Mouse (Mus musculus): ENCODE measurements at regions not wholly inside any gene's neighbourhood (a gene's known extent, or its start where the extent isn't known, plus 50 kb on each side); places are given as distances from the start of the nearest gene placed in this dataset.

GRCm38 (mm10) chr1:152253486-152253885 lies 133.0 kb downstream of the Tsen15 start:
- TF ChIP-seq POLR2A (IDR thresholded peaks at IDR 0.05; ENCODE audit: insufficient read length, low read depth) (no peak), USF1 (IDR thresholded peaks at IDR 0.05; ENCODE audit: low read depth) (no peak), POLR2AphosphoS2 (IDR thresholded peaks at IDR 0.05; ENCODE audit: insufficient read length, low read depth) (no peak), MAX (IDR thresholded peaks at IDR 0.05; ENCODE audit: low read depth) (no peak), TCF12 (IDR thresholded peaks at IDR 0.05; ENCODE audit: insufficient read depth, poor library complexity, severe bottlenecking) (no peak), MYOD1 (IDR thresholded peaks at IDR 0.05; ENCODE audit: control insufficient read depth in 1 of 3, insufficient read length in 2 of 3, low read depth in 2 of 3) (no peak), MYOG (IDR thresholded peaks at IDR 0.05; ENCODE audit: control insufficient read depth in 1 of 3, insufficient read depth in 1 of 3, insufficient read length in 2 of 3, low read depth in 2 of 3) (no peak), SRF (IDR thresholded peaks at IDR 0.05; ENCODE audit: control insufficient read depth, insufficient read length, low read depth) (no peak), E2F4 (IDR thresholded peaks at IDR 0.05; ENCODE audit: insufficient read depth) (no peak), CEBPB (IDR thresholded peaks at IDR 0.05; ENCODE audit: insufficient read depth, poor library complexity, severe bottlenecking) (no peak)
